Comparison of ENCODE assay signal across 8 mouse cellular contexts in the genomic region with DNA sequence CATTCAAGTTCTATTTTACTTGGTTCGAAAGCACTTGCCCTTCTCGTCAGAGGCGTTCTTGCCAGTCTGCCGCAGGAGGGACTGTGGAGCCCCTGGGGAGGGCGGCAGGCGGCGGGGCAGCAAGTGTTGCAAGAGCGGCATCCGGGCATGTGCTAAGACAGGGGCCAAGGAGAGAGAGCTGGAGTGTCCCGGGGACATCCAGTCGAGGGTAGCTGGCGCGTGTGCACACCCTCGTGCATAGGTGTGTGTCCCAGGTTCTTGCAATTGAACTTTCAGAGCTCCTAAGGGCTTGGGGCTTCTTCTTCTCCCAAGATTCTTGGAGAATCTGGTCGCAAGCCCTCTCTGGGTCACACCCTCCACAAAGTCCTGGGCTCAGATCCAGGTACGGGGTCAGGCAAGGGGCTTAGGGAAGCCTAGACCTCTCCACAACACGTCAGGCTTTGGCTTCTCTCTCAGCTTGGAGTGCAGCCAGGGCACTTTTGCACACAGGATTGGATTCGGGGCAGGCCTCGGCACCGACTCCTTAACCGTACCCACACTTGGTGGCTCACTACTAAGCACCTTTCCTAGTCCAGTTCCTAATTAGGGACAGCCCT. TPM values are rescaled to one million over a fixed set of nuclear protein-coding genes. Genes with fewer than 3 reads are reported as not detected.
DNase-seq lines count a peak whose midpoint lies in the region; ATAC-seq and TF ChIP-seq lines count a peak whose summit lies in the region.

No protein-coding gene starts in this region.

- TF ChIP-seq EP300 in liver, embryonic 14.5 days (IDR thresholded peaks at IDR 0.05; ENCODE audit: low read depth): no peak

- peak overlapping the region; percentile 90 for H3K4me2 ChIP-seq in embryonic facial prominence, embryonic 15.5 days (replicated peaks)
- H3K4me2 ChIP-seq in liver, embryonic 14.5 days (ENCODE audit: low read depth): peak overlapping the region; percentile 86
- peak overlapping the region; percentile 64 for H3K4me2 ChIP-seq in neural tube, embryonic 11.5 days (ENCODE audit: low read depth)

- H3K4me1 ChIP-seq in heart, embryonic 10.5 days: peaks cover 65% of the 10 kb centered on the region
- peaks cover 61% of the 10 kb centered on the region for H3K4me1 ChIP-seq in embryonic facial prominence, embryonic 15.5 days
- H3K4me1 ChIP-seq in liver, embryonic 14.5 days (replicated peaks; ENCODE audit: control insufficient read depth in 2 of 2, insufficient read depth in 2 of 2, low read length in 1 of 2): peaks cover 10 to 13% of the 10 kb centered on the region in 2 experiments
- peaks cover 28% of the 10 kb centered on the region for H3K4me1 ChIP-seq in neural tube, embryonic 11.5 days (ENCODE audit: control insufficient read depth, insufficient read depth, low read length)

- TF ChIP-seq CTCF in liver, embryonic 14.5 days (IDR thresholded peaks at IDR 0.05; ENCODE audit: low read depth): no peak

- no peak for ATAC-seq in embryonic facial prominence, embryonic 15.5 days (ENCODE audit: insufficient number of reproducible peaks, low FRiP score, low TSS enrichment, low read depth)
- no peak for ATAC-seq in liver, embryonic 14.5 days (ENCODE audit: insufficient read depth)
- peak; percentile 5; the same call in 1 of the 2 replicates for ATAC-seq in neural tube, embryonic 11.5 days (ENCODE audit: insufficient read depth, low FRiP score, low TSS enrichment)
- ATAC-seq in activated CD4-positive, CD25-positive, alpha-beta regulatory T cell, adult 4 months: no peak

- H3K27me3 ChIP-seq in heart, embryonic 10.5 days (ENCODE audit: insufficient read depth, poor library complexity, severe bottlenecking): peaks cover 52% of the 10 kb centered on the region
- peaks cover 47% of the 10 kb centered on the region for H3K27me3 ChIP-seq in embryonic facial prominence, embryonic 15.5 days
- H3K27me3 ChIP-seq in liver, embryonic 14.5 days (ENCODE audit: control insufficient read depth, insufficient read depth, low read length): peaks cover 52% of the 10 kb centered on the region
- peaks cover 50% of the 10 kb centered on the region for H3K27me3 ChIP-seq in neural tube, embryonic 11.5 days (ENCODE audit: control insufficient read depth, insufficient read depth, low read length)

- 16% methylated on average over 21 of the region's 21 CpGs for WGBS in heart, embryonic 10.5 days
- WGBS in embryonic facial prominence, embryonic 15.5 days: 8% methylated on average over 21 of the region's 21 CpGs
- WGBS in liver, embryonic 14.5 days (ENCODE audit: insufficient replicate concordance): 22% methylated on average over 21 of the region's 21 CpGs
- 17% methylated on average over 21 of the region's 21 CpGs for WGBS in neural tube, embryonic 11.5 days

- peak overlapping the region; percentile 96 for H3K27ac ChIP-seq in heart, embryonic 10.5 days
- peak overlapping the region; percentile 95 for H3K27ac ChIP-seq in embryonic facial prominence, embryonic 15.5 days (replicated peaks)
- H3K27ac ChIP-seq in liver, embryonic 14.5 days: no peak overlapping the region
- H3K27ac ChIP-seq in neural tube, embryonic 11.5 days (ENCODE audit: low read depth, low read length): peak overlapping the region; percentile 45; the same call in 1 of the 2 replicates

- peaks cover 26% of the 10 kb centered on the region for H3K36me3 ChIP-seq in heart, embryonic 10.5 days
- 0 out of 2 replicates have a peak, but pooled peaks cover 4% of the 10 kb centered on the region for H3K36me3 ChIP-seq in embryonic facial prominence, embryonic 15.5 days
- H3K36me3 ChIP-seq in liver, embryonic 14.5 days (replicated peaks; ENCODE audit: control insufficient read depth, insufficient read depth, low read depth): no peaks in the 10 kb centered on the region
- no peaks in the 10 kb centered on the region; the same call in 1 of the 2 replicates for H3K36me3 ChIP-seq in neural tube, embryonic 11.5 days (ENCODE audit: control insufficient read depth, insufficient read depth, low read length)

- DNase-seq in heart, embryonic 10.5 days (ENCODE audit: low spot score): peak; percentile 85
- DNase-seq in heart, postnatal 25 days (ENCODE audit: low spot score): no peak
- peak; percentile 37 for DNase-seq in Muller cell, postnatal 12 days (ENCODE audit: inconsistent ontology term)
- peak; percentile 62 for DNase-seq in induced T-regulatory cell, adult 2 months (ENCODE audit: low read depth)
- DNase-seq in liver, embryonic 14.5 days (ENCODE audit: low read depth in 3 of 3, low spot score in 3 of 3): no peak
- DNase-seq in neural tube, embryonic 11.5 days (ENCODE audit: low spot score): peak; percentile 56

- H3K9ac ChIP-seq in embryonic facial prominence, embryonic 15.5 days: peak overlapping the region; percentile 50
- peak overlapping the region; percentile 57 for H3K9ac ChIP-seq in liver, embryonic 14.5 days (replicated peaks)
- peak overlapping the region; percentile 63 for H3K9ac ChIP-seq in neural tube, embryonic 11.5 days (ENCODE audit: low read length)

- peak overlapping the region; percentile 66 for H3K4me3 ChIP-seq in heart, embryonic 10.5 days
- H3K4me3 ChIP-seq in embryonic facial prominence, embryonic 15.5 days (replicated peaks): peak overlapping the region; percentile 63
- H3K4me3 ChIP-seq in liver, embryonic 14.5 days (ENCODE audit: insufficient read depth in 1 of 2, low read depth in 2 of 2, low read length in 2 of 2): peak overlapping the region; percentile 59 to 88
- H3K4me3 ChIP-seq in neural tube, embryonic 11.5 days (ENCODE audit: low read depth, low read length): peak overlapping the region; percentile 60

- intact Hi-C loops in heart, postnatal 25 days (cut with DNase I): no loop called here

- no peaks in the 10 kb centered on the region for H3K9me3 ChIP-seq in heart, embryonic 10.5 days
- no peaks in the 10 kb centered on the region for H3K9me3 ChIP-seq in embryonic facial prominence, embryonic 15.5 days (replicated peaks)
- H3K9me3 ChIP-seq in liver, embryonic 14.5 days (ENCODE audit: control insufficient read depth, low read length): no peaks in the 10 kb centered on the region
- no peaks in the 10 kb centered on the region for H3K9me3 ChIP-seq in neural tube, embryonic 11.5 days (ENCODE audit: control insufficient read depth, low read length)

RNA-seq across cellular contexts. Expression of a gene that starts 0.5 kb away (rescaled TPM):
- 160 and 170 TPM in 2 replicates for polyA plus RNA-seq in heart, embryonic 10.5 days (2016; fragmentation: Nextera tagmentation; extraction: Ambion mirVana)
- total RNA-seq in heart, postnatal 25 days (2021): 10 to 100 TPM; 63.0 to 70.0 TPM
- polyA plus RNA-seq in embryonic facial prominence, embryonic 15.5 days (2015; fragmentation: Nextera tagmentation; extraction: Ambion mirVana): 147 and 157 TPM in 2 replicates
- polyA plus RNA-seq in liver, embryonic 14.5 days (2012; rRNA removed): 29.5 and 31.4 TPM in 2 replicates
- polyA plus RNA-seq in liver, embryonic 14.5 days (2014; fragmentation: Nextera tagmentation; extraction: Ambion mirVana): 44.9 and 46.5 TPM in 2 replicates
- 161 and 167 TPM in 2 replicates for polyA plus RNA-seq in neural tube, embryonic 11.5 days (2014; fragmentation: Nextera tagmentation; extraction: Ambion mirVana)
- 10 to 100 TPM; 55.3 to 61.6 TPM for polyA plus RNA-seq in activated CD4-positive, CD25-positive, alpha-beta regulatory T cell, adult 4 months (2017; shearing (Covaris generic))

RNA-seq across cellular contexts. Expression of a gene that starts 0.9 kb away (rescaled TPM):
- polyA plus RNA-seq in heart, embryonic 10.5 days (2016; fragmentation: Nextera tagmentation; extraction: Ambion mirVana): 1.6 and 3.7 TPM in 2 replicates
- 1 to 10 TPM; 1.3 to 3.2 TPM for total RNA-seq in heart, postnatal 25 days (2021)
- polyA plus RNA-seq in embryonic facial prominence, embryonic 15.5 days (2015; fragmentation: Nextera tagmentation; extraction: Ambion mirVana): 3.3 and 4.9 TPM in 2 replicates
- polyA plus RNA-seq in liver, embryonic 14.5 days (2012; rRNA removed): 1.6 and 9.7 TPM in 2 replicates
- 0.18 and 0.25 TPM in 2 replicates for polyA plus RNA-seq in liver, embryonic 14.5 days (2014; fragmentation: Nextera tagmentation; extraction: Ambion mirVana)
- 1.5 and 4.4 TPM in 2 replicates for polyA plus RNA-seq in neural tube, embryonic 11.5 days (2014; fragmentation: Nextera tagmentation; extraction: Ambion mirVana)
- polyA plus RNA-seq in activated CD4-positive, CD25-positive, alpha-beta regulatory T cell, adult 4 months (2017; shearing (Covaris generic)): under 1 TPM; 0.40 to 0.91 TPM

RNA-seq across cellular contexts. Expression of a gene that starts 6.0 kb away (rescaled TPM):
- polyA plus RNA-seq in heart, embryonic 10.5 days (2016; fragmentation: Nextera tagmentation; extraction: Ambion mirVana): 0.08 TPM in 1 of 2 replicates, not detected in the other
- under 1 TPM; 0.08 to 0.10 TPM for total RNA-seq in heart, postnatal 25 days (2021)
- 0.60 and 0.63 TPM in 2 replicates for polyA plus RNA-seq in embryonic facial prominence, embryonic 15.5 days (2015; fragmentation: Nextera tagmentation; extraction: Ambion mirVana)
- 0.07 and 0.11 TPM in 2 replicates for polyA plus RNA-seq in liver, embryonic 14.5 days (2012; rRNA removed)
- not detected in 2 replicates for polyA plus RNA-seq in liver, embryonic 14.5 days (2014; fragmentation: Nextera tagmentation; extraction: Ambion mirVana)
- polyA plus RNA-seq in neural tube, embryonic 11.5 days (2014; fragmentation: Nextera tagmentation; extraction: Ambion mirVana): 0.19 and 0.46 TPM in 2 replicates
- under 1 TPM in 1 of 2 experiments, not detected in 1; 0.07 TPM for polyA plus RNA-seq in activated CD4-positive, CD25-positive, alpha-beta regulatory T cell, adult 4 months (2017; shearing (Covaris generic))

RNA-seq across cellular contexts. Expression of a gene that starts 17.9 kb away (rescaled TPM):
- polyA plus RNA-seq in heart, embryonic 10.5 days (2016; fragmentation: Nextera tagmentation; extraction: Ambion mirVana): 336 and 382 TPM in 2 replicates
- total RNA-seq in heart, postnatal 25 days (2021): 100 to 1,000 TPM; 209 to 218 TPM
- polyA plus RNA-seq in embryonic facial prominence, embryonic 15.5 days (2015; fragmentation: Nextera tagmentation; extraction: Ambion mirVana): 355 and 373 TPM in 2 replicates
- 86.5 and 104 TPM in 2 replicates for polyA plus RNA-seq in liver, embryonic 14.5 days (2012; rRNA removed)
- polyA plus RNA-seq in liver, embryonic 14.5 days (2014; fragmentation: Nextera tagmentation; extraction: Ambion mirVana): 192 and 203 TPM in 2 replicates
- 340 and 345 TPM in 2 replicates for polyA plus RNA-seq in neural tube, embryonic 11.5 days (2014; fragmentation: Nextera tagmentation; extraction: Ambion mirVana)
- polyA plus RNA-seq in activated CD4-positive, CD25-positive, alpha-beta regulatory T cell, adult 4 months (2017; shearing (Covaris generic)): 100 to 1,000 TPM; 290 to 402 TPM

RNA-seq across cellular contexts. Expression of a gene that starts 28.8 kb away (rescaled TPM):
- polyA plus RNA-seq in heart, embryonic 10.5 days (2016; fragmentation: Nextera tagmentation; extraction: Ambion mirVana): 29.7 and 30.9 TPM in 2 replicates
- 10 to 100 TPM; 15.4 to 17.3 TPM for total RNA-seq in heart, postnatal 25 days (2021)
- polyA plus RNA-seq in embryonic facial prominence, embryonic 15.5 days (2015; fragmentation: Nextera tagmentation; extraction: Ambion mirVana): 34.8 and 36.2 TPM in 2 replicates
- polyA plus RNA-seq in liver, embryonic 14.5 days (2012; rRNA removed): 5.2 and 5.9 TPM in 2 replicates
- 12.3 and 14.4 TPM in 2 replicates for polyA plus RNA-seq in liver, embryonic 14.5 days (2014; fragmentation: Nextera tagmentation; extraction: Ambion mirVana)
- 29.5 and 34.7 TPM in 2 replicates for polyA plus RNA-seq in neural tube, embryonic 11.5 days (2014; fragmentation: Nextera tagmentation; extraction: Ambion mirVana)
- 10 to 100 TPM; 60.9 to 67.0 TPM for polyA plus RNA-seq in activated CD4-positive, CD25-positive, alpha-beta regulatory T cell, adult 4 months (2017; shearing (Covaris generic))

Comparison
In these comparisons a context has a peak if more than half of its experiments do, and no peak if none do; other contexts are left out.
1. DNase-seq: peak in heart, embryonic 10.5 days (single experiment), Muller cell, postnatal 12 days (single experiment), induced T-regulatory cell, adult 2 months (single experiment) and neural tube, embryonic 11.5 days (single experiment); none in heart, postnatal 25 days (single experiment) and liver, embryonic 14.5 days (0 of 3).
2. Peak in every context shown above with its lines, with median percentiles within 50 percentile points of each other: H3K4me3 ChIP-seq, H3K4me2 ChIP-seq and H3K9ac ChIP-seq.